ENCODE assay signal across 15 mouse cellular contexts in genomic region chr9:31115586-31115985, GRCm38 (mm10). TPM values are rescaled to one million over a fixed set of nuclear protein-coding genes. Genes with fewer than 3 reads are reported as not detected.
DNase-seq lines count a peak whose midpoint lies in the region; ATAC-seq and TF ChIP-seq lines count a peak whose summit lies in the region.
"Had no signal": no experiment of that assay in that cellular context is flagged by ENCODE, and none has a peak within 500 bp of the region (broad histone marks: within the 10 kb centered on the region; RNA-seq: fewer than 3 reads in every experiment).

No protein-coding gene starts in this region.

- TF ChIP-seq POLR2A in brain, embryonic 14.5 days (IDR thresholded peaks at IDR 0.05; ENCODE audit: borderline replicate concordance, extremely low read depth, insufficient read depth, insufficient read length, poor library complexity, severe bottlenecking) = no peak

- no peak for TF ChIP-seq CTCF in brain, embryonic 14.5 days (IDR thresholded peaks at IDR 0.05; ENCODE audit: borderline replicate concordance, extremely low read depth, insufficient read depth, insufficient read length)

- peak; percentile 41 for DNase-seq in brain, adult 2 months (ENCODE audit: low read depth, low spot score)
- DNase-seq in brain, embryonic 14.5 days (ENCODE audit: low read depth) = peak; percentile 48
- peak; percentile 34 for DNase-seq in telencephalon, adult 2 months (ENCODE audit: low read depth, low spot score)
- DNase-seq in layer of hippocampus, postnatal 36 days = no peak
- DNase-seq: adrenal gland, adult 2 months; adrenal gland, postnatal 10 days; adrenal gland, postnatal 25 days; cerebellum, adult 11-12 months; cerebellum, adult 2 months; cerebellum, adult 9-10 months; cerebellum, postnatal 10 days; cerebellum, postnatal 25 days; embryo, embryonic 11 days had no signal

- no peak for ATAC-seq in megakaryocyte progenitor cell, adult 5-6 weeks (replicated peaks; ENCODE audit: poor library complexity)
- ATAC-seq: forebrain, embryonic 15.5 days had no signal

RNA-seq across cellular contexts. Expression of gene St14, which starts 16.1 kb away (rescaled TPM):
- 1.00 and 1.7 TPM in 2 replicates for polyA plus RNA-seq in brain, embryonic 14.5 days (2012; rRNA removed)
- total RNA-seq in megakaryocyte progenitor cell, adult 5-6 weeks (2015) = 3.0 and 3.2 TPM in 2 replicates
- total RNA-seq in megakaryocyte progenitor cell, adult 5-6 weeks (2017) = 8.0 and 15.9 TPM in 2 replicates
- under 1 TPM; 0.43 to 0.60 TPM for total RNA-seq in layer of hippocampus, postnatal 36 days (2021)

Comparison
In these comparisons a context has a peak if more than half of its experiments do, and no peak if none do; other contexts are left out.
1. DNase-seq: peak in brain, adult 2 months (single experiment), brain, embryonic 14.5 days (single experiment) and telencephalon, adult 2 months (single experiment); none in layer of hippocampus, postnatal 36 days (0 of 2).